Mouse (Mus musculus): Measurements from ENCODE around the gene Nf1.

DNA sequence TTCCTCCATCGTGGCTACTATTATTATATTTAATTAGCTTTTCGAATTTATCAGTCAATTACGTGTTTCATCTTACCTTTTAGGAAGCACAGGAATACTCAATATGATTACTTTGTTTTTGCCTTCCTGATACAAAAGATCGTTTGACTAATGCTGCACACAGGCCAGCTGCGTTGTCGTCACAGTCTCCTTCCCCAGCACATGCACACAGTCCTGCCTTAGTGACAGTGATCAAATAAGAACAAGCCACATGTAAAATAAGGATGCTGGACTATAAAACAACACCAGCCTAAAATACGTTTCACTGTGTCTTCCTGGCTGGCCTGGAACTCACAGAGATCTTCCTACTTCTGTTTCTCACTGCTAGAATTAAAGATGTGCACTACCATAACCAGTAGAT lies 165.0 kb downstream of the Nf1 start:
- no peak for TF ChIP-seq CTCF (IDR thresholded peaks at IDR 0.05; ENCODE audit: extremely low read depth, insufficient read depth, insufficient read length, insufficient replicate concordance)
- no peak for TF ChIP-seq POLR2A (IDR thresholded peaks at IDR 0.05; ENCODE audit: low read depth, low read length)
